Mouse (Mus musculus): ENCODE measurements at regions not wholly inside any gene's neighbourhood (a gene's known extent, or its start where the extent isn't known, plus 50 kb on each side); places are given as distances from the start of the nearest gene placed in this dataset.

DNA sequence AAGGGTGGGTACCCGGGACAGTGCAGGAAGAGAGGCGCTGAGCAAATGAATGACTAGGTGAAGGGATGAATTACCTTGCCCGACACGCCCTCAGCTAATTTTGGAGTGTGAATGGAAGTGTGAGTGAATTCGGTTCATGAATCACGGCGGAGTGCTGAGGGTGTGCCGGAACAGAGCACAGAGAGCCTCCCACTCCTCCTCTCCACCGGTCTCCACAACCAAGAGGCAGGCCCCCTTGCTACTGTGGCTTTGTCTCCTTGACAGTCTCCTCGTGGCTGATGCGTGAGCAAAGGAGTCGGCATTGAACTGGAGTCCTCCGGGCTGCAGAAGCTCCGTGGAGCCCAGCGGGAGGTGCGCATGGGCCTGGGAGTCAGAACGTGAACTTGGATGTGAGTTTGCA, 64.5 kb upstream of the Nectin1 start:
- no peak for TF ChIP-seq POLR2A (IDR thresholded peaks at IDR 0.05; ENCODE audit: insufficient read depth, low read length)
- no peak for TF ChIP-seq EP300 (IDR thresholded peaks at IDR 0.05; ENCODE audit: insufficient read depth, low read depth, low read length)
- no peak for TF ChIP-seq CTCF (IDR thresholded peaks at IDR 0.05; ENCODE audit: low read depth, low read length)
- no peak overlapping the region for H3K9ac ChIP-seq (ENCODE audit: low read depth, poor library complexity, severe bottlenecking)

DNA sequence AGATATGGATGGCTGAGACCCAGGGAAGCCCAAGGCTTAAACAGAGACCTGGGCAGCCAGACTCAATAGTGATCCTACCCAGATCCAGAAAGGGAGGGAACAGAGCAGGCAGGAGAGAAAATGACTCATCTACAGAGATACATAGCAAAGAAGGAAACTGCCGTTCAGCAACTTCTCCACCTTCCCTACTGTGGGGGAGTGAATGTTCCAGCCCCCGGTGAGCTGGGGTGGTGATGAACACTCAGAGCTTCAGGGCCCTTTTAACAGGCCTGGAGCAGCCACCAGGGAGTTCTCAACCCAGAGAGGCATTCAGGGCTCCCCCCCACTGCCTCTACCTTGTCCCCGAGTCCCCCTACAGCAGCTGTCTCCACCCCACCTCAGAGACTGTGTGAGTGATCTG, 62.5 kb upstream of the Nectin1 start:
- TF ChIP-seq EP300 (IDR thresholded peaks at IDR 0.05; ENCODE audit: insufficient read depth, low read depth, low read length), result no peak
- no peak for TF ChIP-seq POLR2A (IDR thresholded peaks at IDR 0.05; ENCODE audit: insufficient read depth, low read length)
- no peak for TF ChIP-seq CTCF (IDR thresholded peaks at IDR 0.05; ENCODE audit: low read depth, low read length)

More for the DNA sequence above, 64.5 kb upstream of the Nectin1 start:
- Histone ChIP-seq H3K27ac (ENCODE audit: insufficient read depth, low read length) (no peak overlapping the region), H3K9me3 (replicated peaks; ENCODE audit: control insufficient read depth, insufficient read depth, low read length, poor library complexity, severe bottlenecking) (no peaks in the 10 kb centered on the region), H3K27me3 (ENCODE audit: control insufficient read depth, insufficient read depth, low read length, poor library complexity, severe bottlenecking) (no peaks in the 10 kb centered on the region), H3K4me3 (ENCODE audit: low read depth, low read length) (no peak overlapping the region), H3K36me3 (ENCODE audit: control insufficient read depth, insufficient read depth, low read length, poor library complexity, severe bottlenecking) (no peaks in the 10 kb centered on the region), H3K4me1 (ENCODE audit: control insufficient read depth, insufficient read depth, low read length) (no peaks in the 10 kb centered on the region)

DNA sequence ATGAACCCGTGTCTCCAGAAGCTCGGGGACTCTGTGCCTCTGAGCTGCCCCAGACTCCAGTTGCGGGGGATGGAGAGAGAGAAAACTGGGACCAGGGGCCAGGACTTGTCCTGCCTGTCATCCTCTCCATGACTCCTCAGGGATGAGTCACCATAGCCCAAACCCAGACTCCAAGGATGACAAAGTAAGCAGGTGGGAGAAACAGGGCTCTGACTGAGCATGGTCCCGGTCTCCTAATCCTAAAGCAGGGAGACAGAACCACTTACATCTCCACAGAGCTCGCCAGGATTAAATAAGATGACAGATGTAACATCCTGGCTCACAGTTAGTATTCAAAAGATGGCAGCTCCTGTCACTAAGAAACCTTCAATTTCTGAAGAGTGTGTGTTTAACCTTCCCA, 61.7 kb upstream of the Nectin1 start:
- no peak for TF ChIP-seq CTCF (IDR thresholded peaks at IDR 0.05; ENCODE audit: low read depth, low read length)
- no peaks in the 10 kb centered on the region for H3K4me1 ChIP-seq (ENCODE audit: control insufficient read depth, insufficient read depth, low read length)
- no peak overlapping the region for H3K9ac ChIP-seq (ENCODE audit: low read depth, poor library complexity, severe bottlenecking)
- no peaks in the 10 kb centered on the region for H3K36me3 ChIP-seq (ENCODE audit: control insufficient read depth, insufficient read depth, low read length, poor library complexity, severe bottlenecking)
- no peaks in the 10 kb centered on the region for H3K27me3 ChIP-seq (ENCODE audit: control insufficient read depth, insufficient read depth, low read length, poor library complexity, severe bottlenecking)
- H3K4me3 ChIP-seq (ENCODE audit: low read depth, low read length), result no peak overlapping the region
- H3K27ac ChIP-seq (ENCODE audit: insufficient read depth, low read length), result no peak overlapping the region
- no peaks in the 10 kb centered on the region for H3K9me3 ChIP-seq (replicated peaks; ENCODE audit: control insufficient read depth, insufficient read depth, low read length, poor library complexity, severe bottlenecking)

More for the DNA sequence above, 62.5 kb upstream of the Nectin1 start:
- H3K4me3 ChIP-seq (ENCODE audit: low read depth, low read length), result no peak overlapping the region
- H3K27me3 ChIP-seq (ENCODE audit: control insufficient read depth, insufficient read depth, low read length, poor library complexity, severe bottlenecking), result no peaks in the 10 kb centered on the region
- no peaks in the 10 kb centered on the region for H3K9me3 ChIP-seq (replicated peaks; ENCODE audit: control insufficient read depth, insufficient read depth, low read length, poor library complexity, severe bottlenecking)
- H3K36me3 ChIP-seq (ENCODE audit: control insufficient read depth, insufficient read depth, low read length, poor library complexity, severe bottlenecking), result no peaks in the 10 kb centered on the region
- H3K4me1 ChIP-seq (ENCODE audit: control insufficient read depth, insufficient read depth, low read length), result no peaks in the 10 kb centered on the region
- no peak overlapping the region for H3K9ac ChIP-seq (ENCODE audit: low read depth, poor library complexity, severe bottlenecking)
- H3K27ac ChIP-seq (ENCODE audit: insufficient read depth, low read length), result no peak overlapping the region

GRCm38 (mm10) chr9:43684596-43684995, 59.2 kb upstream of the Nectin1 start:
- no peak for TF ChIP-seq POLR2A (IDR thresholded peaks at IDR 0.05; ENCODE audit: insufficient read depth, low read length)
- TF ChIP-seq CTCF (IDR thresholded peaks at IDR 0.05; ENCODE audit: low read depth, low read length), result no peak
- no peak for TF ChIP-seq EP300 (IDR thresholded peaks at IDR 0.05; ENCODE audit: insufficient read depth, low read depth, low read length)
- Histone ChIP-seq H3K36me3 (ENCODE audit: control insufficient read depth, insufficient read depth, low read length, poor library complexity, severe bottlenecking) (no peaks in the 10 kb centered on the region), H3K4me3 (ENCODE audit: low read depth, low read length) (no peak overlapping the region)

DNA sequence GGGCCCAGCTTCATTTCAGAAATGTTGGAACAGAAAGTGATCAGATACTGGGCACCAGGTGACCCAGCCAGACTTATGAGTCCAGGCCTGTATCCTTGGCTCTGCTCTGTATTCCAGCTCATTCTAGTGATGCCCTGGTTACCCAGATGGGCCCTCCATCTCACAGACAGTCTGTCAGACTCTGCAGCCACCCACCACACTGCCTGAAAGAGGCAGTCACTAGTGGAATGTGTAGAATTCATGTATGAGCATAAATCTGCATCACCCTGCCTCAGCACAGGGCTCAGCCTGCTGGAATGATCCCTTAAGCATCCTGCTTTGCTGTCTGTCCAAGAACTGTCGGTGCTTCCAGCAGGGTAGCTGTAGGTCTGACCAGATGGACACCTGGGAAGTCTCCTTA, 51.8 kb upstream of the Nectin1 start:
- Histone ChIP-seq H3K9ac (ENCODE audit: low read depth, poor library complexity, severe bottlenecking) (no peak overlapping the region), H3K4me1 (ENCODE audit: control insufficient read depth, insufficient read depth, low read length) (no peaks in the 10 kb centered on the region), H3K4me3 (ENCODE audit: low read depth, low read length) (no peak overlapping the region), H3K27ac (ENCODE audit: insufficient read depth, low read length) (no peak overlapping the region), H3K9me3 (replicated peaks; ENCODE audit: control insufficient read depth, insufficient read depth, low read length, poor library complexity, severe bottlenecking) (no peaks in the 10 kb centered on the region), H3K36me3 (ENCODE audit: control insufficient read depth, insufficient read depth, low read length, poor library complexity, severe bottlenecking) (no peaks in the 10 kb centered on the region), H3K27me3 (ENCODE audit: control insufficient read depth, insufficient read depth, low read length, poor library complexity, severe bottlenecking) (no peaks in the 10 kb centered on the region)
- TF ChIP-seq POLR2A (IDR thresholded peaks at IDR 0.05; ENCODE audit: insufficient read depth, low read length) (no peak), EP300 (IDR thresholded peaks at IDR 0.05; ENCODE audit: insufficient read depth, low read depth, low read length) (no peak), CTCF (IDR thresholded peaks at IDR 0.05; ENCODE audit: low read depth, low read length) (no peak)

More at GRCm38 (mm10) chr9:43684596-43684995, 59.2 kb upstream of the Nectin1 start:
- Histone ChIP-seq H3K4me1 (ENCODE audit: control insufficient read depth, insufficient read depth, low read length) (no peaks in the 10 kb centered on the region), H3K9me3 (replicated peaks; ENCODE audit: control insufficient read depth, insufficient read depth, low read length, poor library complexity, severe bottlenecking) (no peaks in the 10 kb centered on the region), H3K27me3 (ENCODE audit: control insufficient read depth, insufficient read depth, low read length, poor library complexity, severe bottlenecking) (no peaks in the 10 kb centered on the region), H3K27ac (ENCODE audit: insufficient read depth, low read length) (no peak overlapping the region), H3K9ac (ENCODE audit: low read depth, poor library complexity, severe bottlenecking) (no peak overlapping the region)

DNA sequence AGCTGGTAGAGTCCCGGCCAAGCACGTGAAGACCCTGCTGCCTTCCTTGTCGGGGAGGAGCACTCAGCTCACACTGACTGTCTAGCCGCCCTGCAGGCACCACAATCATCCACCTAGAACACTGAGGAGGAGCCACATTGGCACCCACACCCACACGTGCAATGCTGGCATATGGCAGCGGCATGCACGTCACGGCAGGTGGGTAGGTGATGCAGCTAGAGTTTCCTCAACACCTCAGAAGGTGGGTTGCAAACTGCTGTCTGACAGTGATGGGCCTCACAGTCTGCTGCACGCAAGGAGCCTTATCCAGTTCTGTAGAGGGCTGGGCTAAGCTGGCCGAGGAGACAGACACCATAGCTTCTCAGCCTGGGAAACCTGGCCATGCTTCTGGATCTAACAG, 51.2 kb upstream of the Nectin1 start:
- no peak overlapping the region for H3K9ac ChIP-seq (ENCODE audit: low read depth, poor library complexity, severe bottlenecking)
- no peaks in the 10 kb centered on the region for H3K9me3 ChIP-seq (replicated peaks; ENCODE audit: control insufficient read depth, insufficient read depth, low read length, poor library complexity, severe bottlenecking)
- no peak for TF ChIP-seq POLR2A (IDR thresholded peaks at IDR 0.05; ENCODE audit: insufficient read depth, low read length)
- TF ChIP-seq EP300 (IDR thresholded peaks at IDR 0.05; ENCODE audit: insufficient read depth, low read depth, low read length), result no peak
- TF ChIP-seq CTCF (IDR thresholded peaks at IDR 0.05; ENCODE audit: low read depth, low read length), result no peak
- no peaks in the 10 kb centered on the region for H3K4me1 ChIP-seq (ENCODE audit: control insufficient read depth, insufficient read depth, low read length)
- H3K36me3 ChIP-seq (ENCODE audit: control insufficient read depth, insufficient read depth, low read length, poor library complexity, severe bottlenecking), result no peaks in the 10 kb centered on the region
- H3K27me3 ChIP-seq (ENCODE audit: control insufficient read depth, insufficient read depth, low read length, poor library complexity, severe bottlenecking), result no peaks in the 10 kb centered on the region
- no peak overlapping the region for H3K27ac ChIP-seq (ENCODE audit: insufficient read depth, low read length)
- no peak overlapping the region for H3K4me3 ChIP-seq (ENCODE audit: low read depth, low read length)
